Mouse (Mus musculus): ENCODE results near the gene Ift46. TPM values are rescaled to one million over a fixed set of nuclear protein-coding genes. Genes with fewer than 3 reads are reported as not detected.
A peak's percentile ranks its signal among the peaks of the same experiment; 100 is the strongest.

The Ift46 gene
- polyA plus RNA-seq, 1 experiment from 2014 or later = 98.3 TPM

DNA sequence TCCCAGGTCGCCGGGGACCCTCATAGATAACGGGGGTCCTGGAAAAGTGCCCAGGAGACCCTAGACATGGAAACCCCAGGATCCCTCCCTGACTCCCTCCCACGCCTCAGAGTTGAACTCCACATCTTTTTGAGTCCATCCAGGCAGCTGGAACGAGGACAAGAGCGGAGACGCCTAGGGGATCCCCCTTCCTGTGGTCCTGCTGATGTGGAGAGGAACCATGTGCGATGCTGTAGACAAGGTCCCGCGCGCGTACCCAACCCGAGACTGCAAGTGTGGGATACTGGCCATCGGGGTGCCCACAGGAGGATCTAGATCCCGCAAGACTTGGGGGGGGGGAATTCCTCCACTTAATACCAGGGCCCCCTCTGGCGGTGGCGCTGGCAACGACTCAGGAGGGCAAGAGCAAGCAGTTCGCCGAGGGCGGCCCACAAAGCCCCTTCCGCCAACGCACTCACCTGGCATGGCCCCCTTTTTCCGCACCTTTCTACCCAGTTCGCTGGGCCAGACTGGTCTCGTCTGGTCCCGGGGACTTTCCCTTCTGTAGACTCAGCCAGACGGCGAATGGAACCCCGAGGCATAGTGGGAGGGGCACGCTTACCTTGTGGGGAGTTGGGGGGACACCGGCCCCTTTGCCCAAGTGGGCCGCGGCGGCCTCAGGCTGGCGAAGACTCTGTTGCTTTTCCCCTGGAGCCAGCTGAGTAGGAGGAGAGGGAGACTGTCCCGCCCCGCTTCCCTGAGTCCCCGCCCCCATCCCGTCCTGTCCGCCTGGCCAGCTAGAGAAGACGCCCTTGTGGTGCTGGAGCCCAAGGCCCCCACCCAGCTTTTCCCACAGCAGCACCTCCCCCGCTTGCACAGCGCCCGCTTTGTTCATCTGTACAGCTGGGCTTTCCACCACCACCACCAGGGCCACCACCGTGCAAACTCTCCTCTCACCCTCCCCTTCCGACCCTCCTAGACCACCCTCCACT, 32.9 kb upstream of the Ift46 start, which contains the start of gene Phldb1:
Phldb1 (minus strand) TSS at position 675 of the 971 bp plus-strand sequence.
- ATAC-seq (replicated peaks; ENCODE audit: low FRiP score, low read depth) = peak; percentile 80

DNA sequence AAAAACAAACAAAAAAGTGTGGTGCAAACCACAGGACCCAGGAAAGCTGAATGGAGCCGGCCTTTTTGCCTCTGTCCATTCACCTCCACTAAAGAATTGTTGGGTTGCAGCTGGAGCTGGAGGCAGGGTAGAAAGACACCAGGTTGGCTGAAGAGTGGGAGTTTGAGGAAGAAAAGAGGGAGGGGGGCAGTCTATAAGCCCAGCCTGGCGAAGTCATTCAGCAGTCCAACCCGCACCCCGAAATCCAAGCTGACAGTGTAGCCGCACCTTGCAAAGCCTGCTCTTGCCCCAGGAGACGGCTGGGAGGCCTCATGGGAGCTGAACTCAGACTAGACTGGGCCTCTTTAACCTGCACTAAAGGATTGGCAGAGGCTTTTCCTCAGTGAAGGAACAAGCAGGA, 31.8 kb upstream of the Ift46 start:
- H3K27ac ChIP-seq = peak overlapping the region; percentile 90
- no peaks in the 10 kb centered on the region for H3K9me3 ChIP-seq (replicated peaks; ENCODE audit: low read length)
- no peak for TF ChIP-seq CTCF (IDR thresholded peaks at IDR 0.05; ENCODE audit: low read depth)
- no peak overlapping the region for H3K9ac ChIP-seq (ENCODE audit: low read depth, low read length)
- H3K27me3 ChIP-seq (ENCODE audit: insufficient read depth, low read length) = no peaks in the 10 kb centered on the region
- H3K36me3 ChIP-seq (ENCODE audit: insufficient read depth, low read length) = no peaks in the 10 kb centered on the region
- no peak overlapping the region for H3K4me2 ChIP-seq (ENCODE audit: low read length)
- peaks cover 32% of the 10 kb centered on the region for H3K4me1 ChIP-seq (replicated peaks; ENCODE audit: insufficient read depth, low read length)
- DNase-seq (ENCODE audit: low spot score) (no peak), ATAC-seq (replicated peaks; ENCODE audit: low FRiP score, low read depth) (no peak)
- no peak overlapping the region for H3K4me3 ChIP-seq (replicated peaks; ENCODE audit: low read depth, low read length)
- WGBS = 65% methylated on average over 6 of the region's 6 CpGs

More for the DNA sequence above, 32.9 kb upstream of the Ift46 start, which contains the start of gene Phldb1:
- under 1% methylated on average over 46 of the region's 47 CpGs for WGBS
- Histone ChIP-seq H3K27me3 (ENCODE audit: insufficient read depth, low read length) (no peaks in the 10 kb centered on the region), H3K9me3 (replicated peaks; ENCODE audit: low read length) (no peaks in the 10 kb centered on the region), H3K4me1 (replicated peaks; ENCODE audit: insufficient read depth, low read length) (peaks cover 32% of the 10 kb centered on the region), H3K4me3 (replicated peaks; ENCODE audit: low read depth, low read length) (peak within 1 kb of the TSS; percentile 61), H3K9ac (ENCODE audit: low read depth, low read length) (peak within 1 kb of the TSS; percentile 69), H3K36me3 (ENCODE audit: insufficient read depth, low read length) (no peaks in the 10 kb centered on the region), H3K27ac (peak within 1 kb of the TSS; percentile 90), H3K4me2 (ENCODE audit: low read length) (peak within 1 kb of the TSS; percentile 99)
- TF ChIP-seq CTCF (IDR thresholded peaks at IDR 0.05; ENCODE audit: low read depth) = peak; percentile 69
- DNase-seq (ENCODE audit: low spot score) = peak; percentile 94

DNA sequence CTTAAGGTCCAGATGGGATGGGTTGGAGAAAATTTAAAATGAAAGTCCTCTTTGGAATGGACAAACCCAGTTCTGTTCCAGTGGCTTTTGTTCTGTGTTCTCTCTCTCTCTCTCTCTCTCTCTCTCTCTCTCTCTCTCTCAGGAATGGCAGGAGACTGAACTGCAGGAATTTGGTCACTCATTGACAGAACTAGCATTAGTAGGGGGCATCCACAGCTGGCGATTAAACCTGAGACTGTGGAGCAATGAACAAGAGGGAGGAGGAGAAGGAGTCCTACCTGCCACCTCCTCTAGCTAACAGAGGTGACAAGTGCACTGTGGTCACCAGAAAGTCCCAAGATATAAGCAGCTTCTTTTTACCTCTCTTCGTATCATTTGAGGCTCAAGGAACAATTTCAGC, 31.4 kb upstream of the Ift46 start:
- DNase-seq (ENCODE audit: low spot score) (peak; percentile 47), ATAC-seq (replicated peaks; ENCODE audit: low FRiP score, low read depth) (no peak)
- Histone ChIP-seq H3K27ac (peak overlapping the region; percentile 90), H3K4me1 (replicated peaks; ENCODE audit: insufficient read depth, low read length) (peaks cover 32% of the 10 kb centered on the region), H3K4me2 (ENCODE audit: low read length) (no peak overlapping the region), H3K9ac (ENCODE audit: low read depth, low read length) (no peak overlapping the region), H3K36me3 (ENCODE audit: insufficient read depth, low read length) (no peaks in the 10 kb centered on the region), H3K9me3 (replicated peaks; ENCODE audit: low read length) (no peaks in the 10 kb centered on the region), H3K27me3 (ENCODE audit: insufficient read depth, low read length) (no peaks in the 10 kb centered on the region), H3K4me3 (replicated peaks; ENCODE audit: low read depth, low read length) (no peak overlapping the region)
- 58% methylated on average over 2 of the region's 2 CpGs for WGBS
- TF ChIP-seq CTCF (IDR thresholded peaks at IDR 0.05; ENCODE audit: low read depth) = no peak

DNA sequence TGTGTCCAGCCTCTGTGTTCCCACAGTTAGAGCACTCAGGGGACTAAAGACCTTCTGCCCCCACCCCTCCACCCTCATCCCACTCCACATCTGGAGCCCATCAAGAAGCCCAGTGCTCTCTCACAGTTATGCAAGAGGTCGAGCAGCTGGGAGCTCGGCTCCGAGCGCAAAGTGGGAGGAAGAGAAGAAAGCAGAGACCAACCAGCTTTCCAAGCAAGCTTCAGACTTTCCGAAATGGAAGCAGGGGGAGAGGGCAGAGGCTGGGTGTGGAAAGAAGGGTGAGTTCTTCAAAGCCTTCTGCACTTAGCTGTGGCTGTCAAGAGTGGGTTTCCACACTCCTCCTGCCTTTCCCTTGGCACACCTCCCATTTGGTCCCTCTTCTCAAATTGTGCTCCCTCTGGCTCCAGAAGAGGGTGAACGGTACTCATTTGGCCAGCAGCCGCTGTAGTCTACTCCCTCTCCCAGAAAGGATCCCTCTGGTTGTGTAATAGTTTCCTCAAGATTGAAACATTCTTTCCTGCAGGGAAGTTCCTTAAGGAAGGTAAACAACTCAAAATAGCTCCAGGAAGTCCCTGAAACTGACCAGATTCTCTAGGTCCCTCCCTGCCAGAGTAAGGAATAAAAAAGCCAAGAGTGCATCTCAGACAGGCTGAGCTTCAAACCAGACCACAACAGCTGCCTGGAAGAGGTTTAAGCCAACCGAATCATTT, 30.3 kb upstream of the Ift46 start:
- ATAC-seq (replicated peaks; ENCODE audit: low FRiP score, low read depth) = no peak
- peak; percentile 82 for DNase-seq (ENCODE audit: low spot score)
- no peaks in the 10 kb centered on the region for H3K36me3 ChIP-seq (ENCODE audit: insufficient read depth, low read length)
- H3K4me3 ChIP-seq (replicated peaks; ENCODE audit: low read depth, low read length) = no peak overlapping the region
- WGBS = 13% methylated on average over 8 of the region's 8 CpGs
- 0 out of 2 replicates have a peak overlapping the region, but pooled peaks have one; percentile 25 for H3K4me2 ChIP-seq (ENCODE audit: low read length)
- no peaks in the 10 kb centered on the region for H3K27me3 ChIP-seq (ENCODE audit: insufficient read depth, low read length)
- peaks cover 32% of the 10 kb centered on the region for H3K4me1 ChIP-seq (replicated peaks; ENCODE audit: insufficient read depth, low read length)
- H3K9me3 ChIP-seq (replicated peaks; ENCODE audit: low read length) = no peaks in the 10 kb centered on the region
- no peak for TF ChIP-seq CTCF (IDR thresholded peaks at IDR 0.05; ENCODE audit: low read depth)
- no peak overlapping the region for H3K9ac ChIP-seq (ENCODE audit: low read depth, low read length)
- peak overlapping the region; percentile 90 for H3K27ac ChIP-seq

DNA sequence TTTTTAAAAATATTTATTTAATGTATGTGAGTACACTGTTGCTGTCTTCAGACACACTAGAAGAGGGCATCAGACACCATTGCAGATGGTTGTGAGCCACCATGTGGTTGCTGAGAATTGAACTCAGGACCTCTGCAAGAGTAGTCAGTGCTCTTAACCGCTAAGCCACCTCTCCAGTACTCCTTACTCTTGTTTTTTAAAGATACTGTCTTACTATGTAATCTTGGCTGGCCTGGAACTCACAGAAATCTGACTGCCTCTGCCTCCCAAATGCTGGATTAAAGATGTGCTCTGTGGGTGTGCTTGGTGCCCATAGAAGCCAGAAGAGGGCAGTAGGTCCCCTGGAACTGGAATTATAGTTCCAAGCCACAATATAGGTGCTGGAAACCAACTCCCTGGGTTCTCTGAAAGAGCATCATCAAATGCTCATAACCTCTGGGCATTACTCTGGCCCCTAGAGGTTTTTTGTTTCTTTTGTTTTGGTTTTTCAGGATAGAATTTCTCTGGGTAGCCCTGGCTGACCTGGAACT, 27.0 kb upstream of the Ift46 start:
- TF ChIP-seq CTCF (IDR thresholded peaks at IDR 0.05; ENCODE audit: low read depth) = peak; percentile 37; the same call in 1 of the 2 replicates
- Histone ChIP-seq H3K4me3 (replicated peaks; ENCODE audit: low read depth, low read length) (no peak overlapping the region), H3K27me3 (ENCODE audit: insufficient read depth, low read length) (no peaks in the 10 kb centered on the region), H3K4me1 (replicated peaks; ENCODE audit: insufficient read depth, low read length) (peaks cover 13% of the 10 kb centered on the region; the same call in 1 of the 2 replicates), H3K4me2 (ENCODE audit: low read length) (no peak overlapping the region), H3K36me3 (ENCODE audit: insufficient read depth, low read length) (peaks cover 18% of the 10 kb centered on the region), H3K27ac (no peak overlapping the region), H3K9ac (ENCODE audit: low read depth, low read length) (no peak overlapping the region), H3K9me3 (replicated peaks; ENCODE audit: low read length) (no peaks in the 10 kb centered on the region)
- ATAC-seq (replicated peaks; ENCODE audit: low FRiP score, low read depth) (no peak), DNase-seq (ENCODE audit: low spot score) (no peak)
- WGBS = 81% methylated on average over 1 of the region's 1 CpGs

DNA sequence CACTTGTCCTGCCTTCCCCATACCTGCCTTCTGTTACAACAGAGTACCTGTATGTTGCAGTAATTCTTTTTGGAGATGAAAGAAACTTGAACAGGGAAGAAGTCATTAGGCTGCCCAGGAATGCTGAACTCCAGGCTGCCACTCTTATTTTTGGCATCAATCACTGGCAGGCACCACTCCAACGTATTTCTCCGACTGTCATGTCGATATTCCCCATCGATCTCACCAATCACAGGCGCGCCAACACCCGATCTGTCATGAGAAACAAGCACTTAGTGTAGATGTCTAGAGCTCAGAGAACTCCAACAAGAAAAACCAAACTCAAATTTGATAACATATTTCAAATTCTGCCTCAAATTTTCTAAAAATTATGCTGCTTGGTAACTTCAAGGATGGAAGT, 22.3 kb upstream of the Ift46 start:
- Histone ChIP-seq H3K4me1 (replicated peaks; ENCODE audit: insufficient read depth, low read length) (no peaks in the 10 kb centered on the region), H3K4me3 (replicated peaks; ENCODE audit: low read depth, low read length) (no peak overlapping the region), H3K9me3 (replicated peaks; ENCODE audit: low read length) (no peaks in the 10 kb centered on the region), H3K4me2 (ENCODE audit: low read length) (no peak overlapping the region), H3K9ac (ENCODE audit: low read depth, low read length) (no peak overlapping the region), H3K27me3 (ENCODE audit: insufficient read depth, low read length) (no peaks in the 10 kb centered on the region), H3K27ac (no peak overlapping the region), H3K36me3 (ENCODE audit: insufficient read depth, low read length) (peaks cover 44% of the 10 kb centered on the region)
- no peak for TF ChIP-seq CTCF (IDR thresholded peaks at IDR 0.05; ENCODE audit: low read depth)
- ATAC-seq (replicated peaks; ENCODE audit: low FRiP score, low read depth) (no peak), DNase-seq (ENCODE audit: low spot score) (no peak)
- WGBS = 94% methylated on average over 7 of the region's 7 CpGs

Measured in kidney, postnatal 0 days (tissue).